Mouse (Mus musculus) right cerebral cortex, postnatal 36 days (tissue): Measurements from ENCODE around the gene Evc2.

Experiments used
- DNase-seq, 2 experiments: peaks; one replicate each; pipeline ENCODE4 v3.0.0; 2022; ENCODE audit warnings: low spot score in 2 of 2, mixed read lengths in 1 of 2

Gene Evc2

DNA sequence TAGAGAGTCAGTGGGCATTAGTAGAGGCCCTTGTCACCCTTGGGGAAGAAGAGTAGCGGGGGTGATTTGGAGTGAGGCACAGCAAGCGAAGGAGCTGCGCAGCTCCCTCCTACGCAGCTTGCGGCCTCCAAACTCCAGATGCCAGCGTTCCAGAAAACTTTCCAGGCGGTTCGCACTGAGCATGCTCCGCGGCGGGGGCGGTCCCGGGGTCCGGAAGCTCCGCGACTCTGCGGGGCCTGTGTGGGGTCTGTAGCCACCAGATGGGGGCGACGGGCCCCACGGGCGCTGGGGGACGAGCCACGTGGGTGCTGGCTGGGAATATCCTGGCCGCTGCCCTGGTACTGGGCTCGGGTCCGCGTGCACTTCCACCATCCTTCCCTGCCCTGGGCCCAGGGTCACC, at the start of gene Evc2:
TSS of gene Evc2 (plus strand) at position 212 of the 400 bp plus-strand sequence.
- DNase-seq: peak; percentile 76

DNA sequence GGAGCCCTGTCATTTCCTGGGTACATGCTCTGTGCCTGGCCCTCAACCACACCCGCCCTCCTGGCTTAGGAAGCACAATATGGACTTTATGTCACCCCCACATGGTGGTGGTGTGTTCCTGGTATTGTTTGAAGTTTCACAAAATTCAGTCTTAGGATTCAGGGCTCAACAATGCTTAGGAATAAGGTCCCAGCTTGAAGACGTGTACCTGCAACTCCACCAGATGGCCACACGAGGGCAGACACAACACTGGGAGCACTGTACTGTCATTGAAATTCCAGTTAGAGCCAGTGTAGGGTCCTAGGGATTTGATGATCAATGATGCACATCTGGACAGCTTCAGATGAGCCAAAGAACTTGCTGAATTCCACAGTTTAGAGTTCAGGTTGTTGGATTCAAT, 49.1 kb upstream of the Evc2 start:
- DNase-seq: peak in 1 of 2 experiments; percentile 41

- no peak for DNase-seq
Measured at GRCm38 (mm10) chr5:37290983-37291382, 47.3 kb upstream of the Evc2 start.

DNA sequence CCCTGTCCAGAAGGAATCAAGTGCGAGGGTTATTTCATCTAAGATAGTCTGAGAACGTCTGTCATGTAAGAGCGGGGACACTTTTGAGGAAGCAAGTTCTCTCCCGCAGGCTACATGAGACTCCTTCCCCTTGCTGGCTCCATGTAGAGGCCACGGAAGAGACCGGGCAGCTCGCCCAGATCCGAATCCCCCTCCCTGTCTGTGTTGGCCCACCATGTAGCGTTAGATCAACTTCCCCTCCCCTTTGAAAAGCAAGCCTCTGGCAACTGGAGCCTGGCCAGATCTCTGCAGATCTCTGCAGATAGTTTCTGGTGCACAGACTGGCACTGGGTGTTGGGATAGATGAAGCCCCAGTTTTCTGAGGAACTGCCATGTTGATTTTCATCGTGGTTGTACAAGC, 41.6 kb upstream of the Evc2 start:
- no peak for DNase-seq

DNA sequence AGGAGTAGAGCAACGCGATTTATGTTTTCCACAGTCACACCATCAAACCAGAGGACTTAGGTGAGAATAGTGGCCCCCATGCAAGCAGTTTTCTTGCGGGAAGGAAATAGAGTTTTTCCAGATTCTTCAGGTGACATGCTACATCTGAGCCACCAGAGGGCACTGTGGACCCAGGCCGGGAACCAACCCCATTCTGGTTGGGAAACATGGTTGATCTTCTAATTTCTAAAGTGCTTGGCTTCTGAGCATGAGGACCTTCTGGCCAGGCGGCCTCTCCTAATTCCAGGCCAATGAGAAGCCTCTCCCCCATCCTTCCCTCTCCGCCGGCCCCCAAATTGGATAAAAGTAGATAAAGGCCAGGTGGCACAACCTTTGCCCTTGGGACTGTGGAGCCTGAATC, 39.9 kb upstream of the Evc2 start:
- DNase-seq: no peak

- DNase-seq: no peak
Measured at GRCm38 (mm10) chr5:37310026-37310425, 28.3 kb upstream of the Evc2 start.

GRCm38 (mm10) chr5:37312980-37313722, 25.1 kb upstream of the Evc2 start:
- DNase-seq: no peak

- no peak for DNase-seq
Measured at GRCm38 (mm10) chr5:37318715-37319114, 19.6 kb upstream of the Evc2 start.

GRCm38 (mm10) chr5:37320174-37320573, 18.1 kb upstream of the Evc2 start:
- DNase-seq: peak; percentile 26 to 36

DNA sequence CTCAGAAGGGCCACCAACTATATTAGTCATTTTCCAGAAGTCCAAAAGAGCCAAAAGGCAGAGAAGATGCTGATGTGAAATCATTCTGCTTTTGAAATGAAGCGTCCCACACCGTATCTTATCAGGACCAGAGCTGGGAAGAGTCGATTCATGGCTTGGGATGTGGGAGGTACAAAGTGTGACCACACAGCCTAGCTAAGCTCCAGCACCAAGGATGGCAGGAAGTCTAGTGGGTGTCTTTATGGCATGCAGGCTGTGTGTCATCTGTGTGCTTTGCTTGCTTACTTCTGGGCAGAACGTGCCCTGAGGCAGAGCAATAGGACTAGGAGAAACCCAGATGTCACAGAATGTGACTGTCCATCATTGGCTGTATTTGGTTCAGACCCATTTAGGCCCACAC, 17.5 kb upstream of the Evc2 start:
- DNase-seq: no peak

- no peak for DNase-seq
Measured at GRCm38 (mm10) chr5:37326675-37327074, 11.6 kb upstream of the Evc2 start.

DNA sequence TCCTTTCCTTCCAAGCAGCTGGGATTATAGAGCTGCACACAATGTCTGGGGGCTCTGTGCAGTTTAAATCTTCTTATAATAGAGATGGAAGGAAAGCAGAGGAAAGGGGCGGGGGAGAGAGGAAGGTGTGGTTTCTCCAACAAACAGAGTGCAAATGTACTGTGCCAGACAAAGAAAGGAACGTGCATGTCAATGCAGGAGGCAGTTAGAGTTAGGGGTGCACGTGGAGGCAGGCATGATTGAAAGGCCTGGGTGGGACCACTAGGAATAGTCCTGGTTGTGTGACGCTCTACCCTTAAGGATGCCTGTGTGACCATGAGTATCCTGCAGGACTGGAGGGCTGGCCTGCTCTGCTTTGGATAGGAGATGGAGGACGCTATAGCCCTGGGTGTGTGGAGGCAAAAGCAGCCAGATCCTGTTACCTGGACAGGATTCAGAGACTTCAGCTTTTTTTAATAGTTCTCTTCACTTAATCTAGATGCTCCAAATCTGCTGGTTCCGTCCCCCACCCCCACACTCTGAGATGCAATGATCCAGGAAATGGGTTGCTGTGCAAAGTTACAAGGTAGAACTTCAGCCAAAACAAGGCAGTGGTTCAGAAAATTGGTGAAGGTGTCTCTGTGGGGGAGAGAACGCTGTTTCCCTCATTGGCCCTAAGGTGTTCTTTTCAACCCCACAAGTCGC, 7.7 kb upstream of the Evc2 start:
- no peak for DNase-seq

- no peak for DNase-seq
Measured at GRCm38 (mm10) chr5:37331133-37331505, 7.2 kb upstream of the Evc2 start.

GRCm38 (mm10) chr5:37332066-37332465, 6.2 kb upstream of the Evc2 start:
- no peak for DNase-seq

- no peak for DNase-seq
Measured at GRCm38 (mm10) chr5:37335061-37335460, 3.2 kb upstream of the Evc2 start.

GRCm38 (mm10) chr5:37336485-37337105, 1.7 kb upstream of the Evc2 start, which contains the start of gene Evc:
Gene Evc, minus strand, starts transcription at chr5:37336894.
- DNase-seq: no peak

DNA sequence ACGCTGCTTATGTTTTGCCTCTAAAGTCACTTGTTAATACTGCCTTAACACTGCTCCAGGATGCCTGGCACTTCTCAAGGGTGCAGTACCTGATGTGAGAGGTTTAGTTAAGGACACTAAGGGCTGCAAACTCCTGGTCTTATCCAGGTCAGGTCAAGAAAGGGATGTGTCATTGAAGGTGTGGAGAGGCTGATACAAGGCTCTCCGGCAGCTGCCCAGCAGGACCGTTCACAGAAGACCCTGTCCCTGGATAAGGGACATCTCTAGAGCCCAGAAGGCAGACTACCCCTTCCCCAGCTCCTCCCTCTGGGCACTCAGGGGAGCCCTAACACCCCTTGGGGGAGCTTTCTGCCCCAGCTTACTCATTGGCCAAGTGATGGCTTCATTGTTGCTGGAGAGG, 603 bp upstream of the Evc2 start:
- no peak for DNase-seq

GRCm38 (mm10) chr5:37343962-37344361, 5.7 kb downstream of the Evc2 start:
- no peak for DNase-seq

- no peak for DNase-seq
Measured at GRCm38 (mm10) chr5:37351791-37352190, 13.5 kb downstream of the Evc2 start.

- DNase-seq: peak in 1 of 2 experiments; percentile 31
Measured at GRCm38 (mm10) chr5:37354385-37354784, 16.1 kb downstream of the Evc2 start.

DNA sequence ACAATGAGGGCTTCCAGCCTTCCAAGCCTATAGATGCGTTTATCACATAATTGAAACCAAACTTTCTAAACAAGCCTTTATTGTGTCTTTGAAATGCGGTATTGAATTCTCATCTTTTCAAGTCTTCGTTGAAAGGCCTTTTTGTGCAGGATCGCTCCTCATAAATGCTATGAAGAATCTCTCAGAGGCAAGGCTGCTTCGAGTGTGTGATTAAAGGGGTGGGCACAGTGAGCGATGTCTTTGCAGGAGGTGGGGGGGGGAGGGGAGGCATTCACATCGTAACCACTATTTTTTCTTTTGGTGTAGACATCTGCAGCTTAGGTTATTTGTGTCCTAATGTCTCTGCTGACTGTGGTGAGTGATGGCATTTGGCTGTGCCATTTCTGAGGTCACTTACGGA, 17.7 kb downstream of the Evc2 start:
- DNase-seq: no peak

DNA sequence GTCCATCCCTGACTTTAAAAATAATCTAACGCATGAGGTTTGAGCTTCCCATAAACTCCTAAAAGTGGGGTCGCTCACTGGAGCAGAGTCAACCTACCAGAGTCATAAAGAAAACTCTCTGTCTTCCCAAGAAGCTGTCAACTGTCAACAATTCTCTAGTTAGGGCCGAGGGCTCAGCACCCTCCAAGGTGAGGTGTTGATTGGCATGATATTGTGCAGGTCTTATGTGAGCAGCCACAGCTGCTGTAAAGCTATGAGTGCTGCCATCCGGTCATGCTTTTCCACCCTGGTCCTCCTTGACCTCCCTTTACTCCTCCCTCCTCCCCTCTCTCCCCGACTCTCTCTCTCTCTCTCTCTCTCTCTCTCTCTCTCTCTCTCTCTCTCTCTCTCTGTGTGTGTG, 24.3 kb downstream of the Evc2 start:
- DNase-seq: no peak

- DNase-seq: no peak
Measured at GRCm38 (mm10) chr5:37363284-37363683, 25.0 kb downstream of the Evc2 start.
